Mouse (Mus musculus) ovary, postnatal 10 days (tissue): Measurements from ENCODE around the gene Zfp366.

Source experiments
- DNase-seq: peaks from one replicate; pipeline ENCODE4 v3.0.0; 2022; ENCODE audit warnings: low spot score

Zfp366 gene

DNA sequence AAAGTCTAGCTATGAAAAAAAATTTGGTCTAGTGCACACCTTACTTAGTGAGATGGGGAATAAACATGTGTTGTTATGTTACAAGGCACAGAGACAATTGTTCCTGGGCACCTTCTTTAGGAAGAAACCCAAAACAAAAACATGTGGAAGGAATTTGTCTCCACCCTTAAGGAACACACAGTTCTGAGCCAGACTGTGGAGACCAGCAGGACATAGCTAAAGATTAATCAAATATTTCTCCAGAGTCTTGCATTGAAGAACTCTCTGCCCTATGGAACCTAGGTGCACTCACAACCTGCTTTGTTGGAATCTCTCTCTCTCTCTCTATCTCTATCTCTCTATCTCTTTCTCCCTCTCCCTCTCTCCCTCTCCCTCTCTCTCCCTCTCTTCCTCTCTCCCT, 69.6 kb downstream of the Zfp366 start:
- DNase-seq, result no peak

DNA sequence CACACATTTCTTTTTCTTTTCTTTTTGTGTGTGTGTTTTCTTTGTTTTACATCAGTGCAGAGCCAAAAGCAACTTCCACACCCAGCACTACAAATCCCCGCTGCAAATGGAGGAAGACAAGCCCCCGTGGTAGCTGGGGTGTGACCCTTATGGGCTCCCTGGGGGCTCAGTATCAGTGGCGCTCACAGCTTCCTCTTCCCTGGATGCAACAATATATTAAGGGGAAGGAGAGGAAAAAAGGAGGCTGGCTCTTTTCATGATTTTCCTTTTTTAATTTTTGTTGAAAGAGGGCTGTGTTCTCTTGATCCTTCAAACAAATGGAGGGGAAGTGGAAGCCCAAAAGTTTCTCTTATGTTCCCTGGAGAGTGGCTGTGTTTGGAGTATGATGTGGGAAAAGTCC, 70.2 kb downstream of the Zfp366 start:
- no peak for DNase-seq

DNA sequence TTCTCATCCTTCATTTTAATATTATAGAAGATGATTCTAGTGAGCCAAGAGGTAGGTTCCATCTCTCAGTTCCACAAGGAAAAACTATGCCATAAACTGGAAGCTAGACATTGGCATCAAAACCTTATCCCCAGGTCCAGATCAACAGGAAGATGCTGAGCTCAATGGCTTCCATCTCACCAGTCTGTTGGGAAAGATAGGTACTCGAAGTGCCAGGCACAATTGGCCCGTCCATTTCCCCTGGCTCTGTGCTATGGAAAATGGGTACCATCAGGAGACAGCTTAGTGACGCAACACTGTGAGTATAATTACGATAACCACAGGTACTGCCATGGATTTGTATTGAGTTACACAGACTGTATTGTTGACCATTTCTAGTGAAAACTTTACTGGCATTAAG, 72.3 kb downstream of the Zfp366 start:
- DNase-seq, result no peak

DNA sequence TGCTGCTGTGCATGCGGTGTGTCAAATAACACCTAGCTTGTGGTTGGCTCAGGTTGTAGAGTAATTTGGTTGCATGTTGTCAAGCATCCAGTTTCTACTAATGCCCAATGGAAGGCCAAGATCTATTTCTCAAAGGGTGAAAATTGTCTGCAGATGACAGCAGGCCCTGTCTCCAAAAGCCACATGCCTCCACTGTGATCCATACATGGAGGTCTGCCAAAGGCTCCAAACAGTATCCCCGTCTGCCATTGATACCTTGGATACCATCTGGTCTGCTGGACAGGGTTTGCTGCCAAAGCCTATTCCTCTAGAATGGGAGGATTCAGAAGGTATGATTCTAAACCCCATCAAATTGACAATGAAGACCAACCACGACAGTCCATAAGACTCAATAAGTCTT, 74.1 kb downstream of the Zfp366 start:
- DNase-seq, result no peak

DNA sequence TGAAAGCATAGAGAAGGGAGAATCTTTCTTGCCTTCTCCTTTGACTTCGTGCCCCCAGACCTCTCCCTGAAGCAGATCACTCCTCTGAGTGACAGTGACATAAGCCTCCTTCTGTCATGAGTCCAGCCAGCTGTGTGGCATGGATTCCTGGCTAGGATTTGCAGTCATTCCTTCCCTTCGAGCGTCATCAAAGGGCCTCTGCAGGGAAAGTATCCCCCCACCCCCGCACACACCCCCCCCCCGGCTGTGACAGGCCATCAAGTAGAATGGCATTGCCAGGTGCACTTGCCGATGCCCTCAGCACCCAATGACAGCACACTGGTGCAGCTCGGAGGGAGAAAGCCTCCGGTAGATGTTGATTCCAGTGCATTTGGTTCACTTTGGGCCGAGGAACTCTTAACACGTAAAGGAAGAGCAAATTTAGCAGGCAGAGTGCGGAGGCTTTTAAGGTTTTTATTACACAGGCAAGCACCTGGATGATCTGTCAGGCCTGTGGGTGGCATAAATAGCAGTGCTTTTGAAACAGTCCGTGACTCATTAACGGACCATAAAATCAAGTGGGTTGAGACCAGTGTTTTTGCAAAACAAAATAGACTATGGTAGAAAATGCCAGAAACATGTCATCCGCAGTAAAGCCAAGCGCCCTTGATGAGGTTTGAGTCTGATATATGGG, 75.0 kb downstream of the Zfp366 start:
- DNase-seq, result no peak

DNA sequence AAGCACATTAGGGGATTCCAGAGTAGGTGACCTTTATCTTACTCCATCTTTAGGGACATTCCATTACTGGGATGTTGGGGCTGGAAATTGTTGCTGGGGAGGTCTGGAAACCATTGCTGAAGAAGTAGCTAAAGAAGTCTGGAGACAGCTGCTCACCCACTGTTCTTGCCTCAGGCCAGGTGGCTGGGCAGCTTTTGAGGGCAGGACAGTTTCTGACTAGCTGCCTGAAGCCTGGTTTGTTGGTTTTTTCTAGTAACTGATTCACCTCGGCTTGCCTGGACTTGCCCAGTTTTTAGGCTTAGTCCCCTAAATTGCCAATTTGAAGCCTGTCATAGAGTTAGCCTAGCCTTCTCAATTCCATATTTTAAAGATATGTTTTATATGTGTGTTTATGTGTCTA, 77.8 kb downstream of the Zfp366 start:
- no peak for DNase-seq

DNA sequence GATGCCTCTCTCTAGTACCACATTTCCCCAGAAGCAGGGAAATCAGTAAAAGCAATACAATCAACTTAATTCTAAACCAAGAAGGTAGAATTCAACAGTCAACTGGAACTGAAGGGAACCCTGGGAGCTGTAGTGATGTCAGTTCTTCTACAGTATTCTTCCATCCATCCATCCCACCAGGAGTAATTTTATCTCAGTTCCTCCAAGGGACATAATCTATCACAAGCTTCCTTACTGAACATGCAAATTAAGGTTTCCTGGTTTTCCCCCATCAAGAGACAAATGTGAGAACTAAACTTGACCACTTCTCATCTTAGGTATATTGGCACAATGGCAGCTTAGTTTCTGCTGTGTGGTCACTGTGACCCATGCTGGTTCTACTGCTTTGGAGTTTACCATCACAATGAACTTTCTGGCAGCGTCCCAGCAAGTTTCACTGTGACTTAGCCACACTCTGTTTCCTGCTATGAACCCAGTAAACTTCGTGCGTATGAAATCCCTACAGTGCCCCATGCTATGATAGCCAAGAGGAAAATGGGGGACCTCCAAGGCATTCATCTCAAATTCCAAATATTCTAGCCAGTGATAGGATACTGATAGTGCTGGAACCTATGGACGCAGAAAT, 78.6 kb downstream of the Zfp366 start:
- DNase-seq, result no peak

DNA sequence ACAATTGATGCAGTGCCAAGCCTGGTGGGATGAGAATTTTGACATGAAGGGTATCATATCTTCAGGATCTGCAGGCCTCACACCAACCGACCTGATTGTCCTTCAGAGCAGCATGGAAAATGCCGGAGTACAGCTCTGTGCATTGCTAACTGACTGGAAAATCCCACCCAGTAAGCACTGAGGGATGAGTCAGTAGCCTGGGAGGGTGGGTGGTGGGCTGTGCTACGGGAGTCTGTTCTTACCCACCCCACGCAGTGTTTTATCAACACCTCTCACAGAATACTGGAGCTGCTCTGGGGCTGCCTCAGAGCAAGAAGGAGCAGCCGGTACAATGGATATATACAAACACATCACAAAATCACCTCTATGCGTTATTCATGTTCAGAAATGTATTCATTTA, 79.9 kb downstream of the Zfp366 start:
- DNase-seq, result no peak

DNA sequence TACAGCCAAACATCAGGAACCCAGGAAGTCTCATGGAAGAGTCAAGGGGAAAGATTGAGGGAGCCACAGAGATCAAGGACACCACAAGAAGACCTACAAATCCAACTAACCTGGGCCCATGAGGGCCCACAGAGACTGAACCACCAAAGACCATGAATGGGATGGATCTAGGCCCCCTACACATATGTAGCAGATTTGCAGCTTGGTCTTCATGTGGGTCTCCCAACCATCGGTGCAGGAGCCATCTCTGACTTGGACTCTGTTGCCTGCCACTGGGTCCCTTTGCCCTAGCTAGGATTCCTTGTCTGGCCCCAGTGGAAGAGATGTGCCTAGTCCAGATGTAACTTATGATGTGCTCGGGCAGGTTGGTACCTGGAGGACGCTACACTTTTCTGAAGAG, 87.4 kb downstream of the Zfp366 start:
- DNase-seq, result no peak

DNA sequence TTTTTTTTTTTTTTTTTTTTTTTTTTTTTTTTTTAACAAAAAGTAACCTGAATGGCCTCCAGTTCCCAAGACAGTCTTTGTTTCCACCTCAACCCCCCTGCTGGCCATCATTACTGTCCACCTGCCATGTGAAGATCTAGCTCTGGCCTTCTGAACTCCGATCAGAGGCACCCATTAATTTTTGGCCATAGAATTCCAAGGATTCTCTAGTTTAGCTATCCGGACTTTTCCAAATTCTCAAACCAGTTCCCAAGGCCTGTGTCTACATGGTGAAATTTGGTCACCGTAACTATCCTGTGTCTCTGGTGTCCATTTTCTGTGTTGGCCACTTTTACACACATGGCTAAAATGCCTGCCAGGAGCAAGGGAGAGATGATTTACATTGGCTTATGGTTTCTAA, 92.9 kb downstream of the Zfp366 start:
- DNase-seq, result no peak

DNA sequence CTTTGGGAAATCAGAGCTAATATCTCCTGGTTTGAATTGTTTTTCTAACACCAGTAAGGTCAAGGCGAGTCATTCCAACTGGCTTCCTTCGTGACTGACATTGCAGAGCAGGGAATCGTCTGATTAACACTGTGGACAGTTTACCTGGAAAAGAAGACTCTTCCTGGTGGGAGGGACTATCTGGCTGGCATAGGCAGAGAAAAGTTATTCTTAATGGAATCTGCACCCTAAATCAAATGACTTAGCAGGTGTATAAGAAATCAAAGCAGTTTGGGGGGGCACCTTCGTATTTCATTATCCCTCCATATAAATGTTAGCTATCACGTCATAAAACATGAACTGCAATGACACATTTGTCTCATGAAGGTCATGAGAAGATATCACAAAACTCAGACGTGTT, 93.9 kb downstream of the Zfp366 start:
- DNase-seq, result no peak

DNA sequence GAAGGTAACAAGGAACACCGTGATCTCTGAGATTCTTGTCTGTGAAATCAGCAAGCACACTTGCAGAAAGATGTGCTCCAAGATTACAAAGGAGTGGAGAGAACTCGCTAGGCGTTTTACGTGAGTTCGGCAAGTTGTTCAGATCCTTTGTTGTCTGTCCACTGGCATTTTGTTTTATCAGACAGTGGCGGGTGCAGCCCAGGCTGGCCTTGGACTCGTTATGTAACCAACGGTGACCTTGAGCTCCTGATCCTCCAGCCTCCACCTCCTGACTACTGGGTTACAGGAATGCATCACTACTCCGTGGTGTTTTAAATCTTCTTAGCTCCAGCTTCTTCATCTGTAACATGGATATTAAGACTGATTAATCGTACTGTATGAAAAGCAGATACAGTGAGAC, 94.7 kb downstream of the Zfp366 start:
- DNase-seq, result no peak

DNA sequence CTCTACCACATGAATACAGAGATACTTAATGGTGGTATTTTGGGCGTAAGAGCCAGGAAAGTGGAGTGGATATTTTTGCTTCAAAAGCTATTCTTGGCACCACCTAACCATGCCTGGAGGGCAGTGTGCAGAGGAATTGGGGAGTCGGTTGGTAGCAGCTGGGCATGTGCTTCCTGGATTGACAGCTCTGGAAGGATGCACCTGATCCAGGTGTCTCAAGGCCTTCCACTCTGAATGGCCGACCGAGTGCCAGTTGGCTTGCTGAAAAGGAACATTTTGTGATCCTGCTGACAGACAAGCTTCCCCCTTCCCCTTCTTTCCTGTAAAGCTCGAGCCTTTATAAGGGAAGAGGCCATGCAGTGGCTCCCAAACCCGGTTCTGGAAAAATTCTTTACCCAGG, 98.3 kb downstream of the Zfp366 start:
- no peak for DNase-seq

DNA sequence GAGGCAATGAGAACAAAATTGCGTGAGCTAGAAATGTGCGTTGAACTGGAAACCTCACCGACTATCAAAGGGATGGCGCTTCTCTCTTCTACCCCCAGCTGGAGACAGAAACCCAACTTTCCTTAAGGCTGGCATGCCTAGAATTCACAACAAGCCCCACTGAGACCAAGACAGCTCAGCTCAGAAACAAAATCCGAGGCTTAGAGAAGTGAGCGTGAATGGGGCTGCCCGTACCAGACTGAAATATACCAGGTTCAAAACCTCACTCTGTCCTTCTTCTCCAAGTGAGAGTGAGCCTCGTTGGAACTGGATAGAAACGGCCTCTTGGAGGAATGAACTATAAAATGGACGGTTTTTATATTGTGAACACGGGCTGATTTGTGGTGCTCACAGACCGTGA, 99.3 kb downstream of the Zfp366 start:
- no peak for DNase-seq

DNA sequence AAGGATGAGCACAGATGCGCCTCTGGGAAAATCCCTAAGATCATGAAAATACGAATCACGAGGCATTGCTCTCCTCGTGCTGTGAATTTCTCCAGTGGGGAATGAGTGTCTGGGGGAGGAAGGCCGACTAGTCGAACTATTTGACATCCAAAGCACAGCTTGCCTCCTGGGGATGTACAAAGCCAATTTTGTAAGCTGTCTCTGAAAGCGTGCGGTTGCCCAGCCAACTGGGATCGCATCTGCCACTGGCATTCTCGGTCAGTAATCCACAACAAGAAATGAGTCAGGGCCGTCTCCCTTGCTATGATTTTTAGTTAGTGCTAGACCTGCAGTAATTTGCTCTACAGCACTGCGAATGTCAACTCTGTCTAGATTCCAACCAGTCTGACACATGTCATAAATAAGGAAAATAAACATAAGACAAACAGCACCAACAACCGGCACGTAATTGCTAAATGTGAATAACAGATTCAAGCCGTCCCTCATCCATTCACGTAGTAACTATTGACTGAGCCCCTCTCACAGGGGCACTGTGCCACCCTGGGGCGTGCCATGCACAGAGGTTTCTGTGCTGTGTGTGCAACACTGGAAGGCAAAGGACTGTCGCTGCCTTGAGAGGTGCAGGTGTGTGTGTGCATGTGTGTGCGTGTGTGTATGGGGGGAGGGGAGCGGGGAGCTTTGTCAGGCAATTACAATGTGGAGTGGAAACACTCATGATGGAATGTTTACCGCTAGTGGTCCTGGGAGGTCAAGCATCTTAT, 100.0 kb downstream of the Zfp366 start:
- no peak for DNase-seq

DNA sequence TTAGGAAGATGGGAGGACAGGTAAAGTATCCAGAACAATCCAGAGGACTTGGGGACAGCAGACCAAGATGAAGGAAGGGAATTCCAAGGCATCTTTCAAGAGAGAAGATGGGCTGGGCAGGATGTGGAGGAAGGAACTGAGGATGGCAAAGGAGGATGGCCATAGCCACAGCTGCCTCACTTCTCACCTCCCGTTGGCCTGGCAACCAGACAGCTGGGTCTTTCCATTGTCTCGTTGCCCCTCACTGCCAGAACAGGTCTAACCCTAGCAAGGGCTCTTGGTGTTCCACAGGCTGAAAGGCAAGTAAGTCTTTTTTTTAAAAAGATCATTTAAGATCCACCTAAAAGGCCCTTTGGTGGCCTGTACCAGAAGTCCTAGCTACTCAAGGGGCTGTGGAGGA, 100.6 kb downstream of the Zfp366 start:
- DNase-seq, result no peak

DNA sequence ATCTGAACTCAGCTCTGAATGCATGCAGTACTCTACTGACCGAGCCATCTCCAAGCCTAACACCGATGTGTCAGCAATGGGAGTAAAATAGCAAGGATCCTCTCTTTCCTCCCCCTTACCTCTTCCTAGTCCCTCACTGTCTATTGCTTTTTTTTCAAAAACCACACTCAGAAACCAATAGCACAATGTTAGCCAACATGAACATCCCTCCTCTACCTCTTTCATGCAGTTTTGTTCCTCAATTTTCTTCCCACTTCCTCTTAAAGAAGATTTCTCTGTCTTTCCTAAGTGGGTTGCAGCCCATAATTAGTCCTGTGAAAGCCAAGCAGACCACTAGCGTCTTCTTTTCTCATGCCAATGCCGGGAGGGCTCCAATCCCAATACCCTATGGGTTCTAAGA, 102.6 kb downstream of the Zfp366 start:
- DNase-seq, result no peak

DNA sequence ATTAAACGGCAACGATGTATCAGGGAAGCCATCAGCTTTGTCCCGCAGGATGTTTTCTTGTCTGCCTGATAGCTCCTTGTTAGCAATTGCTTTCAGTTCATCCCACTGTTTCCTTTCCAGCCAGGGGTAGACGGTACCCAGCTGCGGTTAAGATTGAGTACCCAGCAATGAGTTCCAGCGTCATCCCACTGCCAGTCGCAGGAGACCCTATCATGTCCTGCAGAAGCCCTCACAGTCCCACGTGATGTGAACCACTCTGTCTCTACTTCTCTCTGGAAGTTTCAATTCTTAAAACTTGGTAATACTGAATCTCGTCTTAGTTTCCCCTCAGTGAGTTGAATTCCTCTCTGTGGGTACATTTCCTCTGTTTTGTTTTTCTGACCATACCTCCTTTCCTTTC, 103.2 kb downstream of the Zfp366 start:
- no peak for DNase-seq

DNA sequence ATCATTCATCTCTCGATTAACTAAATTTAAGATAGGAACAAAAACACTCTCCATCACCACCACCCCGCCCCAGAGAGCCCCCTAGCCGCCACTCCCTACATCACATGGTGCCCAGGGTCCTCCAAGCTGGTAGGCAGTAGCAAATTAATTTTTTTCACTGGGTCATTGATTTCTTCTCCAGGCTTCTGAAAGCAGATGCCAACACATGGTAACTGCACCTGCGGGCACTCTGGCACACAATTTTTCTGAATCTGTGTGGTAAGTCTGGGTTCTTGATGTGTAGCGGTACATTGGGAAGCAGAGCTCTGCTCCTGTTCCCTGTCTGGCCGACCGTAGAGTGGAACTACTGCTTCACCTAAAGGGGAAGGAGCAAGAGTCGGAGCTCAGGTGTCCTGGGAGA, 106.1 kb downstream of the Zfp366 start:
- DNase-seq, result no peak

DNA sequence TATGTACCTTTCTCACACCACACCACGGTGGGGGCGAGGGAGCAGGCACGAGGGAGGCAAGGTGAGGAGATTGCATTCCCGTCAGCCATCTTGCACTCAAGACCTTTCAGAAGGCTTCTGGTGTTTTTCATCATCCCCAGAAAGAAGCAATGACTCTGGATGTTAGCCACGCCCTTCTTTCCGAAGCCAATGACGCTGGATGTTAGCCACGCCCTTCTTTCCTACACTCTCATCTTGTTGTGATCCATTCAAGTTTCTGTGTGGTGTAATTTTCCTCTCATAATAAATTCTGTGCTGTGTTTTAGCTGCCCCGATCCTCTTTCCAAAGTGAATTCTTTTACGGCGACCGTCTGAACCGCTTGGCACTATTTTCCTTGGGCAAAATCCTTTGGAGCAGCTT, 109.6 kb downstream of the Zfp366 start:
- no peak for DNase-seq

DNA sequence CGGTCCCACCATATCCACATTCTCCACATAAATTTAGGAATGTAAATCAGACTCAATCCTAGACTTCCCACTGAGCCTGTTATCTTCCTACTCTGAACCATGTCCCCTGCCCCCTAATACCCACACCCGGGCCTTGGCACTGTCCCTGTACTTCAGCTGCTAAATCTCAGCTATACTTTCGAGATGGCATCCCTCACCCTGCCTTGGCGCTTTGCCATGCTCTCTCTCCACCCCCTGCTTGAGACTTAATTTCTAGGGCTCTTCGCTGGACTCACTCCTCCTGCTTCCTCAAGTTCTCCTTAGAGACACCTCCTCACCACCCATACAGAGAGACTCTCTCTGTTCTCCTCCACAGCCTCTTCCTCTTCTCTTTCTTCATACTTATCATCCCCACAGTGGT, 115.3 kb downstream of the Zfp366 start:
- DNase-seq, result no peak
